Mouse (Mus musculus): ENCODE measurements around the gene Ankrd39.

- no peak for TF ChIP-seq CTCF (IDR thresholded peaks at IDR 0.05; ENCODE audit: low read depth, low read length)
- TF ChIP-seq EP300 (IDR thresholded peaks at IDR 0.05; ENCODE audit: insufficient read depth, low read depth, low read length): no peak
- no peak for TF ChIP-seq POLR2A (IDR thresholded peaks at IDR 0.05; ENCODE audit: insufficient read depth, low read length)
These were observed 16.0 kb upstream of the Ankrd39 start for GRCm38 (mm10) chr1:36563197-36563596.

All from ES-Bruce4 (cell line).